ENCODE assay signal across 25 mouse cellular contexts in the genomic region with DNA sequence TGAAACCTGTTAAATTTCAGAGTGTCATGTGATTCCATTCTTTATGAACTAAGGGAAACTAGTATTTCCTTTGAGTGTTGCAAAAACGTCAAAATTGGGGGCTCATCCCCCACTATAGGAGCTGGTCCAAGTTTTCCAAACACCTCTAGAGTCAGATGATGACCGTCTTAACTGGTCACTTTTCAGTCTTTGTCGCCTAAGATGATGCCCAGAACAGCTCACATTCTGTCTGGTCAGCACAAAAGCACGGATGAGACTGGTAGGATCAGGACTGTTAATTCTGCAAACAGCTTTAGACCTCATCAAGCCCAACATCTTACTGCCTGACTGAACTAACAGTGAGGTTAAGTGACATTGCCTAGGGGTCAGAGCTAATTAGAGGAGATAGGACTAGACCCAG. TPM values are rescaled to one million over a fixed set of nuclear protein-coding genes. Genes with fewer than 3 reads are reported as not detected.
A peak's percentile ranks its signal among the peaks of the same experiment; 100 is the strongest.
DNase-seq lines count a peak whose midpoint lies in the region; ATAC-seq lines count a peak whose summit lies in the region.
"Had no signal": no experiment of that assay in that cellular context is flagged by ENCODE, and none has a peak within 500 bp of the region (broad histone marks: within the 10 kb centered on the region; RNA-seq: fewer than 3 reads in every experiment).

No protein-coding gene starts in this region.

- no peak for ATAC-seq in neural tube, embryonic 12.5 days (ENCODE audit: low FRiP score, low read depth)
- no peak for ATAC-seq in neural tube, embryonic 15.5 days (ENCODE audit: low FRiP score)
- ATAC-seq in limb, embryonic 12.5 days (ENCODE audit: insufficient number of reproducible peaks, insufficient read depth, low FRiP score, low TSS enrichment, low read depth) = no peak
- no peak for ATAC-seq in heart, embryonic 11.5 days (replicated peaks; ENCODE audit: insufficient number of reproducible peaks, low FRiP score, low TSS enrichment)
- ATAC-seq: CD4-positive, CD25-positive, alpha-beta regulatory T cell, adult 4 months; midbrain, embryonic 15.5 days had no signal

- peak; percentile 24 for DNase-seq in embryo, embryonic 10 days (ENCODE audit: low spot score)
- no peak for DNase-seq in embryo, embryonic 9.5 days (ENCODE audit: extremely low spot score)
- DNase-seq in heart, postnatal 36 days = no peak
- DNase-seq in ovary, postnatal 10 days (ENCODE audit: low spot score) = no peak
- DNase-seq: adrenal gland, postnatal 36 days; cerebellum, adult 18-20 months; gastrocnemius, postnatal 10 days; heart, adult 2 months; kidney, adult 18-20 months; kidney, postnatal 10 days; left cerebral cortex, postnatal 4 days; lung, postnatal 10 days; spleen, adult 18-20 months had no signal

- WGBS in neural tube, embryonic 12.5 days = 71% methylated on average over 4 of the region's 4 CpGs
- WGBS in neural tube, embryonic 15.5 days = 68% methylated on average over 4 of the region's 4 CpGs
- WGBS in limb, embryonic 12.5 days = 61% methylated on average over 4 of the region's 4 CpGs
- WGBS in heart, embryonic 11.5 days (ENCODE audit: insufficient replicate concordance) = 61% methylated on average over 4 of the region's 4 CpGs

- H3K36me3 ChIP-seq in neural tube, embryonic 12.5 days = peaks cover 3% of the 10 kb centered on the region; the same call in 1 of the 2 replicates
- no peaks in the 10 kb centered on the region for H3K36me3 ChIP-seq in neural tube, embryonic 15.5 days
- H3K36me3 ChIP-seq in limb, embryonic 12.5 days = peaks cover 29% of the 10 kb centered on the region
- H3K36me3 ChIP-seq in heart, embryonic 11.5 days (ENCODE audit: control insufficient read depth, insufficient read depth, low read length) = no peaks in the 10 kb centered on the region
- H3K36me3 ChIP-seq: midbrain, embryonic 15.5 days had no signal

- no peaks in the 10 kb centered on the region for H3K27me3 ChIP-seq in neural tube, embryonic 12.5 days (replicated peaks)
- no peaks in the 10 kb centered on the region for H3K27me3 ChIP-seq in neural tube, embryonic 15.5 days (replicated peaks)
- no peaks in the 10 kb centered on the region for H3K27me3 ChIP-seq in limb, embryonic 12.5 days
- H3K27me3 ChIP-seq in heart, embryonic 11.5 days (ENCODE audit: control insufficient read depth, insufficient read depth, low read length) = 0 out of 2 replicates have a peak, but pooled peaks cover 2% of the 10 kb centered on the region
- H3K27me3 ChIP-seq: forebrain, embryonic 12.5 days; heart, embryonic 15.5 days; midbrain, embryonic 15.5 days had no signal

- no peaks in the 10 kb centered on the region for H3K9me3 ChIP-seq in neural tube, embryonic 12.5 days
- H3K9me3 ChIP-seq in neural tube, embryonic 15.5 days (replicated peaks) = no peaks in the 10 kb centered on the region
- H3K9me3 ChIP-seq in limb, embryonic 12.5 days = no peaks in the 10 kb centered on the region
- no peaks in the 10 kb centered on the region for H3K9me3 ChIP-seq in heart, embryonic 11.5 days (replicated peaks; ENCODE audit: control insufficient read depth, low read length)
- H3K9me3 ChIP-seq: forebrain, embryonic 12.5 days; heart, embryonic 15.5 days; midbrain, embryonic 15.5 days had no signal

- no peak overlapping the region for H3K4me3 ChIP-seq in neural tube, embryonic 12.5 days
- no peak overlapping the region for H3K4me3 ChIP-seq in neural tube, embryonic 15.5 days (replicated peaks)
- H3K4me3 ChIP-seq in limb, embryonic 12.5 days (replicated peaks) = no peak overlapping the region
- H3K4me3 ChIP-seq in heart, embryonic 11.5 days (ENCODE audit: low read depth, low read length) = no peak overlapping the region
- H3K4me3 ChIP-seq: heart, adult 2 months; heart, embryonic 15.5 days had no signal

- intact Hi-C loops in heart, postnatal 36 days (cut with DNase I) = loop anchor here (5.0 kb wide), 1 partner anchor 408 kb away; no protein-coding TSS in a partner anchor

- H3K27ac ChIP-seq in neural tube, embryonic 12.5 days = no peak overlapping the region
- no peak overlapping the region for H3K27ac ChIP-seq in neural tube, embryonic 15.5 days (replicated peaks)
- peak overlapping the region; percentile 54; the same call in 1 of the 2 replicates for H3K27ac ChIP-seq in limb, embryonic 12.5 days
- H3K27ac ChIP-seq in heart, embryonic 11.5 days (ENCODE audit: low read depth, low read length) = no peak overlapping the region
- H3K27ac ChIP-seq: forebrain, embryonic 12.5 days; heart, adult 2 months; heart, embryonic 15.5 days; layer of hippocampus, adult 2 months; midbrain, embryonic 15.5 days had no signal

- H3K4me2 ChIP-seq in neural tube, embryonic 12.5 days (replicated peaks) = 0 out of 2 replicates have a peak overlapping the region, but pooled peaks have one; percentile 60
- no peak overlapping the region for H3K4me2 ChIP-seq in neural tube, embryonic 15.5 days
- H3K4me2 ChIP-seq in limb, embryonic 12.5 days = peak overlapping the region; percentile 33; the same call in 1 of the 2 replicates
- no peak overlapping the region for H3K4me2 ChIP-seq in heart, embryonic 11.5 days

- peaks cover 12% of the 10 kb centered on the region; the same call in 1 of the 2 replicates for H3K4me1 ChIP-seq in neural tube, embryonic 12.5 days
- H3K4me1 ChIP-seq in neural tube, embryonic 15.5 days = peaks cover 11% of the 10 kb centered on the region
- H3K4me1 ChIP-seq in limb, embryonic 12.5 days (replicated peaks) = peaks cover 27% of the 10 kb centered on the region
- 0 out of 2 replicates have a peak, but pooled peaks cover 3% of the 10 kb centered on the region for H3K4me1 ChIP-seq in heart, embryonic 11.5 days (ENCODE audit: control insufficient read depth, insufficient read depth, low read length)

- no peak overlapping the region for H3K9ac ChIP-seq in neural tube, embryonic 12.5 days
- no peak overlapping the region for H3K9ac ChIP-seq in neural tube, embryonic 15.5 days (replicated peaks)
- H3K9ac ChIP-seq in limb, embryonic 12.5 days (replicated peaks) = no peak overlapping the region
- no peak overlapping the region for H3K9ac ChIP-seq in heart, embryonic 11.5 days (ENCODE audit: low read depth, low read length)
- H3K9ac ChIP-seq: forebrain, embryonic 12.5 days; heart, embryonic 15.5 days; midbrain, embryonic 15.5 days had no signal

RNA-seq across cellular contexts. Expression of a gene that starts 1.7 kb away (rescaled TPM):
- 45.2 and 45.3 TPM in 2 replicates for polyA plus RNA-seq in neural tube, embryonic 12.5 days (2016; fragmentation: Nextera tagmentation; extraction: Ambion mirVana)
- polyA plus RNA-seq in neural tube, embryonic 15.5 days (2015; fragmentation: Nextera tagmentation; extraction: Ambion mirVana) = 15.1 and 27.7 TPM in 2 replicates
- polyA plus RNA-seq in limb, embryonic 12.5 days (2016; fragmentation: Nextera tagmentation; extraction: Ambion mirVana) = 66.1 and 68.2 TPM in 2 replicates
- 10 to 100 TPM; 13.2 to 15.2 TPM for total RNA-seq in heart, postnatal 36 days (2021)
- 23.7 and 24.5 TPM in 2 replicates for polyA plus RNA-seq in heart, embryonic 11.5 days (2014; fragmentation: Nextera tagmentation; extraction: Ambion mirVana)

RNA-seq across cellular contexts. Expression of a gene that starts 24.8 kb away (rescaled TPM):
- polyA plus RNA-seq in neural tube, embryonic 12.5 days (2016; fragmentation: Nextera tagmentation; extraction: Ambion mirVana) = 29.2 and 30.2 TPM in 2 replicates
- 30.9 and 32.8 TPM in 2 replicates for polyA plus RNA-seq in neural tube, embryonic 15.5 days (2015; fragmentation: Nextera tagmentation; extraction: Ambion mirVana)
- polyA plus RNA-seq in limb, embryonic 12.5 days (2016; fragmentation: Nextera tagmentation; extraction: Ambion mirVana) = 5.5 and 6.3 TPM in 2 replicates
- not detected for total RNA-seq in heart, postnatal 36 days (2021)
- polyA plus RNA-seq in heart, embryonic 11.5 days (2014; fragmentation: Nextera tagmentation; extraction: Ambion mirVana) = 0.41 and 0.74 TPM in 2 replicates
- total RNA-seq: hematopoietic stem cell, adult 5-6 weeks; megakaryocyte, adult 5-6 weeks; MEL had no signal

RNA-seq across cellular contexts. Expression of a gene that starts 24.8 kb away (rescaled TPM):
- 13.6 and 14.2 TPM in 2 replicates for polyA plus RNA-seq in neural tube, embryonic 12.5 days (2016; fragmentation: Nextera tagmentation; extraction: Ambion mirVana)
- polyA plus RNA-seq in neural tube, embryonic 15.5 days (2015; fragmentation: Nextera tagmentation; extraction: Ambion mirVana) = 8.0 and 14.8 TPM in 2 replicates
- polyA plus RNA-seq in limb, embryonic 12.5 days (2016; fragmentation: Nextera tagmentation; extraction: Ambion mirVana) = 30.1 and 31.4 TPM in 2 replicates
- total RNA-seq in heart, postnatal 36 days (2021) = 10 to 100 TPM; 10.3 to 11.7 TPM
- polyA plus RNA-seq in heart, embryonic 11.5 days (2014; fragmentation: Nextera tagmentation; extraction: Ambion mirVana) = 20.2 and 20.9 TPM in 2 replicates

Comparison
In these comparisons a context has a peak if more than half of its experiments do, and no peak if none do; other contexts are left out.
1. H3K4me2 ChIP-seq: peak in neural tube, embryonic 12.5 days (single experiment) and limb, embryonic 12.5 days (single experiment); none in neural tube, embryonic 15.5 days (single experiment) and heart, embryonic 11.5 days (single experiment).